Mouse (Mus musculus): ENCODE results near the gene Thumpd3. TPM values are rescaled to one million over a fixed set of nuclear protein-coding genes. Genes with fewer than 3 reads are reported as not detected.

The Thumpd3 gene
- polyA plus RNA-seq, 1 experiment from 2014 or later, result 61.0 TPM

- WGBS, result 88% methylated on average over 11 of the region's 11 CpGs
- Histone ChIP-seq H3K9me3 (no peaks in the 10 kb centered on the region), H3K36me3 (no peaks in the 10 kb centered on the region), H3K27me3 (ENCODE audit: insufficient read depth, poor library complexity, severe bottlenecking) (peaks cover 3% of the 10 kb centered on the region; the same call in 1 of the 2 replicates), H3K27ac (no peak overlapping the region), H3K4me1 (replicated peaks) (peaks cover 24% of the 10 kb centered on the region), H3K4me3 (no peak overlapping the region)
- no peak for DNase-seq (ENCODE audit: low spot score)
Measured at GRCm38 (mm10) chr6:113041215-113041990, 4.6 kb upstream of the Thumpd3 start.

GRCm38 (mm10) chr6:113045575-113045974 lies 450 bp upstream of the Thumpd3 start:
- WGBS, result 1% methylated on average over 11 of the region's 11 CpGs
- Histone ChIP-seq H3K36me3 (peaks cover 26% of the 10 kb centered on the region), H3K4me3 (peak overlapping the region; percentile 68), H3K4me1 (replicated peaks) (peaks cover 29% of the 10 kb centered on the region), H3K27me3 (ENCODE audit: insufficient read depth, poor library complexity, severe bottlenecking) (no peaks in the 10 kb centered on the region), H3K27ac (peak overlapping the region; percentile 91), H3K9me3 (no peaks in the 10 kb centered on the region)
- no peak for DNase-seq (ENCODE audit: low spot score)

GRCm38 (mm10) chr6:113047016-113047746 lies 1.2 kb downstream of the Thumpd3 start:
- Histone ChIP-seq H3K36me3 (peaks cover 41% of the 10 kb centered on the region), H3K27ac (peak overlapping the region; percentile 91)
- DNase-seq (ENCODE audit: low spot score), result no peak

GRCm38 (mm10) chr6:113048371-113048770 lies 2.3 kb downstream of the Thumpd3 start:
- Histone ChIP-seq H3K4me1 (replicated peaks) (peaks cover 29% of the 10 kb centered on the region), H3K27ac (no peak overlapping the region), H3K4me3 (no peak overlapping the region), H3K27me3 (ENCODE audit: insufficient read depth, poor library complexity, severe bottlenecking) (no peaks in the 10 kb centered on the region), H3K36me3 (peaks cover 53% of the 10 kb centered on the region), H3K9me3 (no peaks in the 10 kb centered on the region)
- no peak for DNase-seq (ENCODE audit: low spot score)
- 94% methylated on average over 2 of the region's 2 CpGs for WGBS

More at GRCm38 (mm10) chr6:113047016-113047746, 1.2 kb downstream of the Thumpd3 start:
- peak overlapping the region; percentile 68 for H3K4me3 ChIP-seq
- H3K27me3 ChIP-seq (ENCODE audit: insufficient read depth, poor library complexity, severe bottlenecking), result no peaks in the 10 kb centered on the region
- no peaks in the 10 kb centered on the region for H3K9me3 ChIP-seq
- WGBS, result 68% methylated on average over 15 of the region's 15 CpGs
- peaks cover 29% of the 10 kb centered on the region for H3K4me1 ChIP-seq (replicated peaks)

DNA sequence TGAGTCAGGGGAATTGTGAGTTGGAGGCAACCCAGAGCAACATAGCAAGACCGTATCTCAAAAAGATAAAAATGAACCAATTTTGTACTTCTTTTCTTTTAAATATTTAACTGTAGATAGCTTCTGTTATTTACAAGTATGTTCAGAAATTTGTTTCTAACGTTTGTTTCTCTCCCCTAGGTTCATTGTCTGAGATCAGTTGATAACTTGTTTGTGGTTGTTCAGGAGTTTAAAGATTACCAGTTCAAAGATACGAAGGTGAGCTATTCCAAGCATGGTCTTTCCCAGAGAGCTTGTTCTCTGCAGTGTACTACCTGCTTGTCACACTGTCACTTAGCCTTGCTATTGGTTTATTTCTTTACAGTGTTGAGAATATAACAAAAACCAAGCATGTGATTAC lies 3.1 kb downstream of the Thumpd3 start:
- no peak for DNase-seq (ENCODE audit: low spot score)
- Histone ChIP-seq H3K27ac (no peak overlapping the region), H3K27me3 (ENCODE audit: insufficient read depth, poor library complexity, severe bottlenecking) (no peaks in the 10 kb centered on the region), H3K9me3 (no peaks in the 10 kb centered on the region), H3K4me1 (replicated peaks) (peaks cover 29% of the 10 kb centered on the region), H3K4me3 (no peak overlapping the region), H3K36me3 (peaks cover 60% of the 10 kb centered on the region)
- 94% methylated on average over 3 of the region's 3 CpGs for WGBS

DNA sequence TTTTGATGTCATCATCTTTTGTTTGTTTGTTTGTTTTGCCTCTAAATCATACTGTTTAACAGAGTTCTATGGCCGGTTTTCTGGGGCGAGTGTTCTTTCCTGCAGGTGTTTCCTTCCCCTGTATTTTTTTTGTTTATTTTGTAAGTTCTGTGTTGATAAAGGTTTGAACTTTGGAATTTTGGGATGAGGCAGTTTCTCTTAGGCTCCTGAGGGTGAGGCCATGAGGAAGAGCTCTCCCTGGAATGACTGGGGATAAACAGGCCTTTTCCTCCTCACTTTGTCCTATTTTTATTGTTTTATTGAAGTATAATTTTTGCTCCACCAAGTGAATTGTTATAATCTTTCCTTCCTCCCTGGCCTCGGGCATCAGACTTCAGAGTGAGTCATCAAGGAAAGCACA lies 6.9 kb downstream of the Thumpd3 start:
- peaks cover 98% of the 10 kb centered on the region for H3K36me3 ChIP-seq

DNA sequence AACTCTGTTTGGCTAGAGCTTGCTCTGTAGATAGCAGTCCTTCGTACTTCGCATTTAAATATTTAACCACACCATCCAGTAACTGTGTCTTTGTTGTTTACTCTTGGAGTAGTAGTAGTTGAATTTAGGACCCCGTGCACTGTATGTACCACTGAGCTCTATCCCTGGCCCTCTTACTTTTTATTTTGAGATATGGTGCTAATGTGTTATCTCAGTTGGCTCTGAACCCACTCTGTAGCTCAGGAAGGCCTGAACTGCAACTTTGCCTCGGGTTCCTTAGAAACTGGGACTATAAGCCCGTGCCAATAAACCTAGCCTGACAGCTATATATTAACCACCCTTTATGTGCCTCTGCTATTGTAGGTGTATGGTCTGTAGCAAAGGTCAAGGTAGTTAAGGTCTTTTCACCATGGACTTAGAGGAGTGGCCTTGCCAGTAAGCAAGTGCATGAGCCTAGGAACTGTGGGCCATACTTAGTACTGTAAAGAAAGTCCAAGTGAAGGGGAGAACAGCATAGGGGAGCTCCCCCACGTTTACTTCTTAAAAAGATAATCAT lies 8.6 kb downstream of the Thumpd3 start:
- DNase-seq (ENCODE audit: low spot score), result no peak
- 91% methylated on average over 6 of the region's 6 CpGs for WGBS
- H3K9me3 ChIP-seq, result no peaks in the 10 kb centered on the region
- H3K27ac ChIP-seq, result no peak overlapping the region
- H3K36me3 ChIP-seq, result peaks cover 96% of the 10 kb centered on the region
- H3K27me3 ChIP-seq (ENCODE audit: insufficient read depth, poor library complexity, severe bottlenecking), result no peaks in the 10 kb centered on the region
- H3K4me3 ChIP-seq, result no peak overlapping the region
- H3K4me1 ChIP-seq (replicated peaks), result no peaks in the 10 kb centered on the region

More for the DNA sequence above, 6.9 kb downstream of the Thumpd3 start:
- Histone ChIP-seq H3K27ac (no peak overlapping the region), H3K4me3 (no peak overlapping the region), H3K9me3 (no peaks in the 10 kb centered on the region), H3K27me3 (ENCODE audit: insufficient read depth, poor library complexity, severe bottlenecking) (no peaks in the 10 kb centered on the region), H3K4me1 (replicated peaks) (peaks cover 4% of the 10 kb centered on the region)
- no peak for DNase-seq (ENCODE audit: low spot score)
- WGBS, result 88% methylated on average over 3 of the region's 3 CpGs

- H3K4me1 ChIP-seq (replicated peaks), result no peaks in the 10 kb centered on the region
- H3K9me3 ChIP-seq, result no peaks in the 10 kb centered on the region
- peaks cover 97% of the 10 kb centered on the region for H3K36me3 ChIP-seq
- DNase-seq (ENCODE audit: low spot score), result no peak
- WGBS, result 69% methylated on average over 1 of the region's 1 CpGs
- no peak overlapping the region for H3K27ac ChIP-seq
- no peak overlapping the region for H3K4me3 ChIP-seq
- no peaks in the 10 kb centered on the region for H3K27me3 ChIP-seq (ENCODE audit: insufficient read depth, poor library complexity, severe bottlenecking)
Measured at GRCm38 (mm10) chr6:113060892-113061563, 15.0 kb downstream of the Thumpd3 start.

GRCm38 (mm10) chr6:113062253-113062652 lies 16.2 kb downstream of the Thumpd3 start:
- H3K27me3 ChIP-seq (ENCODE audit: insufficient read depth, poor library complexity, severe bottlenecking), result no peaks in the 10 kb centered on the region
- peaks cover 97% of the 10 kb centered on the region for H3K36me3 ChIP-seq
- H3K4me3 ChIP-seq, result no peak overlapping the region
- DNase-seq (ENCODE audit: low spot score), result no peak
- no peaks in the 10 kb centered on the region for H3K9me3 ChIP-seq
- no peaks in the 10 kb centered on the region for H3K4me1 ChIP-seq (replicated peaks)
- no peak overlapping the region for H3K27ac ChIP-seq
- 81% methylated on average over 3 of the region's 3 CpGs for WGBS

DNA sequence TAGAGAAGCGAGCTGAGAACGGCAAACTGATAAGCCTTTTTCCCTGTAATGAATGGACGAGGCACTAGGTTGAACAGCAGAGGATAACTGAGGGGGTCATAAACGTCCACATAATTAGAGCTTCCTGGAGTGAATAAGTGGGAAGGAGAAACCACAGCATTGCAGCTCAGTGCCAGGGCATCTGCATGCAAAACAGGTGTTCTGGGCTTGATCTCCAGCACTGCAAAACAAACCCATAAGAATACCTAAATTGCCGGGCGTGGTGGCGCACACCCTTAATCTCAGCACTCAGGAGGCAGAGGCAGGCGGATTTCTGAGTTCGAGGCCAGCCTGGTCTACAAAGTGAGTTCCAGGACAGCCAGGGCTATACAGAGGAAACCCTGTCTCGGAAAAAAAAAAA lies 17.3 kb downstream of the Thumpd3 start:
- Histone ChIP-seq H3K9me3 (no peaks in the 10 kb centered on the region), H3K27me3 (ENCODE audit: insufficient read depth, poor library complexity, severe bottlenecking) (no peaks in the 10 kb centered on the region), H3K36me3 (peaks cover 98% of the 10 kb centered on the region), H3K4me3 (no peak overlapping the region), H3K27ac (no peak overlapping the region), H3K4me1 (replicated peaks) (no peaks in the 10 kb centered on the region)
- WGBS, result 94% methylated on average over 10 of the region's 10 CpGs
- no peak for DNase-seq (ENCODE audit: low spot score)

DNA sequence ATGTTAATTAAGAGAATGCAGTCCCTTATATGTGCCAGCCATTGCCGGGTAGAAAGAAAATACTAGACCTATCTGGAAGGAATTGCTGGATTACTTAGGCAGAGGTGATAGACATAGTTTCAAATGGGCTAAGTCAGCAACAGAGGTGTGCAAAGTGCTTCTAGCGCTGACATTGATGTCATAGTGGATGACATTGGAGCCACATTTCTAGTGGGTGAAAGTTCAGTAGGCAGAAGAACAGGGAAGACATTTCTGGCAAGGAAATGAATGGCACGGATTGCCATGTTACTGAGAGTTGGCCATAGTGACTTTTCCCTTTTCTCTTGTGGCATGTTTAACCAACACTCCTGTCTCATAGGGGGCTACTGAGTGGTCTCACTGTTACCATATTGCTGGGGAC lies 19.2 kb downstream of the Thumpd3 start:
- Histone ChIP-seq H3K36me3 (peaks cover 100% of the 10 kb centered on the region), H3K27ac (no peak overlapping the region), H3K27me3 (ENCODE audit: insufficient read depth, poor library complexity, severe bottlenecking) (no peaks in the 10 kb centered on the region), H3K9me3 (no peaks in the 10 kb centered on the region), H3K4me3 (no peak overlapping the region), H3K4me1 (replicated peaks) (no peaks in the 10 kb centered on the region)
- DNase-seq (ENCODE audit: low spot score), result no peak
- WGBS, result 92% methylated on average over 3 of the region's 3 CpGs

- DNase-seq (ENCODE audit: low spot score), result no peak
- no peaks in the 10 kb centered on the region for H3K9me3 ChIP-seq
- 99% methylated on average over 1 of the region's 1 CpGs for WGBS
- no peak overlapping the region for H3K4me3 ChIP-seq
- H3K36me3 ChIP-seq, result peaks cover 75% of the 10 kb centered on the region
- H3K27ac ChIP-seq, result no peak overlapping the region
- peaks cover 7% of the 10 kb centered on the region for H3K4me1 ChIP-seq (replicated peaks)
- H3K27me3 ChIP-seq (ENCODE audit: insufficient read depth, poor library complexity, severe bottlenecking), result no peaks in the 10 kb centered on the region
Measured at GRCm38 (mm10) chr6:113069154-113069553, 23.1 kb downstream of the Thumpd3 start.

All from hindbrain, embryonic 10.5 days (tissue).